Mouse (Mus musculus): ENCODE measurements around the gene Slc25a21.

Gene Slc25a21

GRCm38 (mm10) chr12:57009010-57009409, 188.3 kb downstream of the Slc25a21 start:
- peak; percentile 13 to 23 for DNase-seq

- peak; percentile 80 to 86 for DNase-seq
Observed at GRCm38 (mm10) chr12:56986049-56986448, 211.2 kb downstream of the Slc25a21 start.

- peak in 1 of 2 experiments; percentile 8 for DNase-seq
Observed at GRCm38 (mm10) chr12:56982066-56982626, 215.1 kb downstream of the Slc25a21 start.

GRCm38 (mm10) chr12:56975256-56975655, 222.0 kb downstream of the Slc25a21 start:
- no peak for DNase-seq

GRCm38 (mm10) chr12:56963236-56963635, 234.0 kb downstream of the Slc25a21 start:
- DNase-seq = no peak

- DNase-seq = peak; percentile 1 to 12
Observed at GRCm38 (mm10) chr12:56959230-56960051, 237.8 kb downstream of the Slc25a21 start.

- peak; percentile 9 to 12 for DNase-seq
Observed at GRCm38 (mm10) chr12:56958244-56958643, 239.0 kb downstream of the Slc25a21 start.

- no peak for DNase-seq
Observed at GRCm38 (mm10) chr12:56951749-56952657, 245.3 kb downstream of the Slc25a21 start.

GRCm38 (mm10) chr12:56944265-56944664, 253.0 kb downstream of the Slc25a21 start:
- no peak for DNase-seq

- no peak for DNase-seq
Observed at GRCm38 (mm10) chr12:56940861-56941260, 256.4 kb downstream of the Slc25a21 start.

GRCm38 (mm10) chr12:56918145-56918544, 279.1 kb downstream of the Slc25a21 start:
- no peak for DNase-seq

- no peak for DNase-seq
Observed at GRCm38 (mm10) chr12:56906476-56906875, 290.8 kb downstream of the Slc25a21 start.

GRCm38 (mm10) chr12:56905652-56906305, 291.5 kb downstream of the Slc25a21 start:
- DNase-seq = no peak

- DNase-seq = peak in 1 of 2 experiments; percentile 5
Observed at GRCm38 (mm10) chr12:56905222-56905621, 292.1 kb downstream of the Slc25a21 start.

GRCm38 (mm10) chr12:56902774-56903456, 294.4 kb downstream of the Slc25a21 start:
- DNase-seq = no peak

GRCm38 (mm10) chr12:56897976-56898375, 299.3 kb downstream of the Slc25a21 start:
- no peak for DNase-seq

GRCm38 (mm10) chr12:56897221-56897937, 299.9 kb downstream of the Slc25a21 start:
- no peak for DNase-seq

GRCm38 (mm10) chr12:56894963-56895362, 302.3 kb downstream of the Slc25a21 start:
- no peak for DNase-seq

GRCm38 (mm10) chr12:56890891-56891726, 306.2 kb downstream of the Slc25a21 start:
- peak; percentile 69 to 74 for DNase-seq

- DNase-seq = no peak
Observed at GRCm38 (mm10) chr12:56877796-56878195, 319.5 kb downstream of the Slc25a21 start.

Measured in cerebellum, postnatal 10 days (tissue).